Mouse (Mus musculus) liver, postnatal 0 days (tissue): ENCODE data around the gene Adnp.

Source experiments
- CTCF ChIP-seq: sonication (generic); IDR thresholded peaks from 2 replicates; pipeline ENCODE4 v1.5.1; 2016; ENCODE audit warnings: antibody characterized with exemption, low read depth
- EP300 ChIP-seq: IDR thresholded peaks from 2 replicates; pipeline ENCODE4 v1.6.1; 2016; ENCODE audit warnings: antibody characterized with exemption, low read depth, mild to moderate bottlenecking

DNA sequence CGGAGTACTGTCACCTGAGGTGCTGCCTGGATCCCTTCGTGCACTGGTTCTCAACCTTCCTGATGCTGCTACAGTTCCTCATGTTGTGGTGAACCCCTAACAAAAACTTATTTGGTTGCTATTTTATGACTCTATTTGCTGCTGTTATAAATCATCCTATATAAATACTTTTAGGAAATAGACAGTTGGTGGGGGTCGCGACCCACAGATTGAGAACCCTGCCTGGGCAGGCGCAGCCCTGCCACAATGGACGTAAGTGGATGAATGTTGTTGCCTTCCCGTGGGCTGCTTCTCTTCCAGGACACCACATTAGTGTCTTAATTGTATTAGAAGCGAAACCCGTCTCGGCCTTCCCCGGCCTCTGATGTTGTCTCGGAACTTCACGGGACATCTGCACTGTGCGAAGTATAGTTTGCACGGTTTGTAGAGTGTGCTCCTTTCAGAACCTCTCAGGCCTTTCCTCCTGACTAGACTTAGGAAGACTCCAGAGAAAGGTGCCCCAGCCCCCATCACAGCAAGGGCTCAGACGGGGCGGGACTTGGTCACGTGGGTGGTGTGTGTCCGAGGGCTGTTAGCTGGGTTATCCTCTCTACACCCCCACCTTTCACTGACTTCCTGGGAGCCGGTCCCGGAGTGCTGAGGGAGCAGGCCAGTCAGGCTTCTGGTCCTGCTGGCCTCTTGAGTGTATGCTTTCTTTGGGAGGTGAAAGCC, 40.0 kb downstream of the Adnp start:
- TF ChIP-seq CTCF, result no peak
- no peak for TF ChIP-seq EP300
